Comparison of ENCODE assay signal across 19 mouse cellular contexts in genomic region chr4:129023884-129024283, GRCm38 (mm10). TPM values are rescaled to one million over a fixed set of nuclear protein-coding genes. Genes with fewer than 3 reads are reported as not detected.
DNase-seq lines count a peak whose midpoint lies in the region; ATAC-seq lines count a peak whose summit lies in the region.
"Had no signal": no experiment of that assay in that cellular context is flagged by ENCODE, and none has a peak within 500 bp of the region (broad histone marks: within the 10 kb centered on the region; RNA-seq: fewer than 3 reads in every experiment).

No protein-coding gene starts in this region.

- H3K36me3 ChIP-seq in heart, embryonic 15.5 days, result no peaks in the 10 kb centered on the region
- H3K36me3 ChIP-seq in midbrain, embryonic 11.5 days (ENCODE audit: control insufficient read depth, insufficient read depth, low read length), result no peaks in the 10 kb centered on the region
- H3K36me3 ChIP-seq: embryonic facial prominence, embryonic 13.5 days; forebrain, embryonic 12.5 days; hindbrain, embryonic 10.5 days; intestine, embryonic 15.5 days had no signal

- no peak overlapping the region for H3K4me3 ChIP-seq in heart, embryonic 15.5 days
- H3K4me3 ChIP-seq in midbrain, embryonic 11.5 days (ENCODE audit: low read depth, low read length), result no peak overlapping the region
- H3K4me3 ChIP-seq: embryonic facial prominence, embryonic 13.5 days; forebrain, embryonic 12.5 days; hindbrain, embryonic 10.5 days; intestine, embryonic 15.5 days had no signal

- 78% methylated on average over 6 of the region's 6 CpGs for WGBS in heart, embryonic 15.5 days
- 79% methylated on average over 6 of the region's 6 CpGs for WGBS in midbrain, embryonic 11.5 days

- no peak for DNase-seq in heart, adult 18-20 months
- DNase-seq in A20 (ENCODE audit: low read depth, low spot score), result peak; percentile 56
- DNase-seq in thymus, postnatal 36 days, result no peak
- no peak for DNase-seq in midbrain, embryonic 11.5 days (ENCODE audit: low spot score, missing footprints)
- DNase-seq: adrenal gland, postnatal 10 days; cerebellum, adult 18-20 months; cerebellum, postnatal 10 days; gastrocnemius, postnatal 14 days; heart, postnatal 14 days; kidney, adult 18-20 months had no signal

- peaks cover 35% of the 10 kb centered on the region for H3K4me1 ChIP-seq in heart, embryonic 15.5 days (replicated peaks)
- no peaks in the 10 kb centered on the region for H3K4me1 ChIP-seq in midbrain, embryonic 11.5 days (ENCODE audit: control insufficient read depth, insufficient read depth, low read length)

- ATAC-seq in heart, embryonic 15.5 days (replicated peaks; ENCODE audit: insufficient number of reproducible peaks, insufficient read depth, low FRiP score, low read depth), result no peak
- peak; percentile 41 for ATAC-seq in granulocyte monocyte progenitor cell, adult 5-6 weeks (replicated peaks; ENCODE audit: poor library complexity, severe bottlenecking)
- no peak for ATAC-seq in midbrain, embryonic 11.5 days (ENCODE audit: low FRiP score)
- ATAC-seq: forebrain, embryonic 16.5 days had no signal

- H3K27me3 ChIP-seq in heart, embryonic 15.5 days, result no peaks in the 10 kb centered on the region
- no peaks in the 10 kb centered on the region for H3K27me3 ChIP-seq in midbrain, embryonic 11.5 days (ENCODE audit: control insufficient read depth, insufficient read depth, low read length)
- H3K27me3 ChIP-seq: CH12.LX; embryonic facial prominence, embryonic 13.5 days; forebrain, embryonic 12.5 days; intestine, embryonic 15.5 days had no signal

- peak overlapping the region; percentile 88; the same call in 1 of the 2 replicates for H3K27ac ChIP-seq in heart, embryonic 15.5 days
- H3K27ac ChIP-seq in midbrain, embryonic 11.5 days (ENCODE audit: low read depth, low read length), result no peak overlapping the region
- H3K27ac ChIP-seq: forebrain, embryonic 12.5 days; hindbrain, embryonic 10.5 days; hindbrain, embryonic 14.5 days had no signal

- H3K9ac ChIP-seq in heart, embryonic 15.5 days, result no peak overlapping the region
- no peak overlapping the region for H3K9ac ChIP-seq in midbrain, embryonic 11.5 days (ENCODE audit: low read length)
- H3K9ac ChIP-seq: forebrain, embryonic 12.5 days; hindbrain, embryonic 14.5 days; intestine, embryonic 15.5 days had no signal

- no peak overlapping the region for H3K4me2 ChIP-seq in heart, embryonic 15.5 days
- H3K4me2 ChIP-seq in midbrain, embryonic 11.5 days, result no peak overlapping the region
- H3K4me2 ChIP-seq: embryonic facial prominence, embryonic 13.5 days; forebrain, embryonic 12.5 days; hindbrain, embryonic 14.5 days had no signal

- no peaks in the 10 kb centered on the region for H3K9me3 ChIP-seq in heart, embryonic 15.5 days (replicated peaks)
- no peaks in the 10 kb centered on the region for H3K9me3 ChIP-seq in midbrain, embryonic 11.5 days (ENCODE audit: control insufficient read depth, low read length)
- H3K9me3 ChIP-seq: embryonic facial prominence, embryonic 13.5 days; forebrain, embryonic 12.5 days; hindbrain, embryonic 10.5 days; intestine, embryonic 15.5 days had no signal

RNA-seq across cellular contexts. Expression of gene Ak2, which starts 32.1 kb away (rescaled TPM):
- 149 and 155 TPM in 2 replicates for polyA plus RNA-seq in heart, embryonic 15.5 days (2015; fragmentation: Nextera tagmentation; extraction: Ambion mirVana)
- total RNA-seq in heart, adult 18-20 months (2021), result 10 to 100 TPM; 75.7 to 78.3 TPM
- 166 and 176 TPM in 2 replicates for total RNA-seq in granulocyte monocyte progenitor cell, adult 5-6 weeks (2014; fragmentation: Nextera tagmentation)
- 169 and 186 TPM in 2 replicates for total RNA-seq in granulocyte monocyte progenitor cell, adult 5-6 weeks (2017)
- 131 and 141 TPM in 2 replicates for polyA plus RNA-seq in midbrain, embryonic 11.5 days (2014; fragmentation: Nextera tagmentation; extraction: Ambion mirVana)

RNA-seq across cellular contexts. Expression of gene Rnf19b, which starts 34.2 kb away (rescaled TPM):
- polyA plus RNA-seq in heart, embryonic 15.5 days (2015; fragmentation: Nextera tagmentation; extraction: Ambion mirVana), result 5.4 and 7.7 TPM in 2 replicates
- total RNA-seq in heart, adult 18-20 months (2021), result 10 to 100 TPM; 27.3 to 28.2 TPM
- 30.6 and 31.7 TPM in 2 replicates for total RNA-seq in granulocyte monocyte progenitor cell, adult 5-6 weeks (2014; fragmentation: Nextera tagmentation)
- total RNA-seq in granulocyte monocyte progenitor cell, adult 5-6 weeks (2017), result 54.3 and 75.1 TPM in 2 replicates
- 8.7 and 9.3 TPM in 2 replicates for polyA plus RNA-seq in midbrain, embryonic 11.5 days (2014; fragmentation: Nextera tagmentation; extraction: Ambion mirVana)
